Mouse (Mus musculus) liver, postnatal 0 days (tissue): ENCODE data around the gene Brsk2.
"Not testable (repeated sequence)": the region's sequence is repeated elsewhere in the genome, so short reads cannot be mapped to it uniquely, and the experiment has no call there.

ENCODE experiments used
- CTCF ChIP-seq: sonication (generic); IDR thresholded peaks from 2 replicates; pipeline ENCODE4 v1.5.1; 2016; ENCODE audit warnings: antibody characterized with exemption, low read depth
- EP300 ChIP-seq: IDR thresholded peaks from 2 replicates; pipeline ENCODE4 v1.6.1; 2016; ENCODE audit warnings: antibody characterized with exemption, low read depth, mild to moderate bottlenecking

DNA sequence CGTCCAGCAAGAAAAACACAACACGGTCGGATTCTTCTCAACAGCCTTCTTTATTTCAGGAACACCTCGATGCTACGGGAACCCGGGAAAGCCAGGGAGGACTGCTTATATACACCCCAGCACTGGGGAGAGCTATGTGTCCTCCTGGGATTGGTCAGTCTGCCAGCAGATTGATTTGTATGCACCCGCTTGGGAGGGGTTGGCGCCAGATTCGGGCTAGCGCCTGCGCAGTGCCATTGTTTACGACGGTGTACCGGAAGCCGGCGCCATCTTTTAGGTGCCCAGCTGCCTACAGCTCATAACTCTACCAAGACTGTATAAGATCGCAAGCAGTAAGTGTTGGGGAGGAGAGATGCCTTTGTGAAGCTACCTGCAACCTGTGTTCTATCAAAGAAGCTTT lies 25.4 kb upstream of the Brsk2 start:
- TF ChIP-seq CTCF, EP300: not testable (repeated sequence)
